Mouse (Mus musculus) limb, embryonic 15.5 days (tissue): Measurements from ENCODE around the gene Dnttip1. TPM values are rescaled to one million over a fixed set of nuclear protein-coding genes. Genes with fewer than 3 reads are reported as not detected.
A peak's percentile ranks its signal among the peaks of the same experiment; 100 is the strongest.

Experiments
- ATAC-seq: fragments of 200-750 bp; cut with Nextera tagmentation; 2 replicates; pipeline ENCODE4 v1.8.0; 2017; ENCODE audit warnings: low read depth, moderate TSS enrichment; ENCODE audit not compliant: insufficient number of reproducible peaks, low FRiP score, low TSS enrichment
- H3K27ac ChIP-seq: fragments of 300-500 bp; sonication (generic); 2 replicates; pipeline ENCODE4 v1.5.1; 2015; ENCODE audit warnings: moderate library complexity, mild to moderate bottlenecking, inconsistent platforms
- H3K27me3 ChIP-seq: fragments of 300-500 bp; sonication (generic); 2 replicates; pipeline ENCODE4 v1.6.1; 2015; ENCODE audit warnings: inconsistent platforms
- H3K36me3 ChIP-seq: fragments of 300-500 bp; sonication (generic); 2 replicates; pipeline ENCODE4 v1.6.1; 2015; ENCODE audit warnings: inconsistent platforms
- H3K4me1 ChIP-seq: fragments of 300-500 bp; sonication (generic); 2 replicates; pipeline ENCODE4 v1.6.1; 2015; ENCODE audit warnings: inconsistent platforms
- H3K4me2 ChIP-seq: fragments of 300-500 bp; sonication (generic); 2 replicates; pipeline ENCODE4 v1.6.1; 2015; ENCODE audit warnings: mild to moderate bottlenecking, inconsistent platforms
- H3K4me3 ChIP-seq: fragments of 300-500 bp; sonication (generic); 2 replicates; pipeline ENCODE4 v1.5.1; 2015; ENCODE audit warnings: mild to moderate bottlenecking, inconsistent platforms
- H3K9ac ChIP-seq: fragments of 300-500 bp; sonication (generic); 2 replicates; pipeline ENCODE4 v1.6.1; 2015; ENCODE audit warnings: inconsistent platforms
- H3K9me3 ChIP-seq: fragments of 300-500 bp; sonication (generic); 2 replicates; pipeline ENCODE4 v1.6.1; 2016; ENCODE audit warnings: inconsistent platforms
- WGBS: fragments of 180-500 bp; shearing (Covaris S2); methylation state at CpG from one replicate; pipeline ENCODE4 v1.1.7; 2015; 5-methylcytosine and 5-hydroxymethylcytosine counted together
- polyA plus RNA-seq: library from polyadenylated mRNA; unstranded; fragments of >200 nt; fragmentation: Nextera tagmentation; extraction: Ambion mirVana; gene quantifications from 2 replicates; pipeline ENCODE4 v1.2.1, GENCODE M21; 2015

The Dnttip1 gene
- polyA plus RNA-seq, 1 experiment from 2014 or later: 61.0 TPM

GRCm38 (mm10) chr2:164817206-164817605 lies 71.4 kb downstream of the Dnttip1 start:
- H3K9ac ChIP-seq: no peak overlapping the region
- H3K4me3 ChIP-seq: no peak overlapping the region
- H3K4me2 ChIP-seq: no peak overlapping the region
- H3K36me3 ChIP-seq: peaks cover 18% of the 10 kb centered on the region
- H3K27me3 ChIP-seq: no peaks in the 10 kb centered on the region
- no peak overlapping the region for H3K27ac ChIP-seq
- no peaks in the 10 kb centered on the region for H3K9me3 ChIP-seq
- 0 out of 2 replicates have a peak, but pooled peaks cover 3% of the 10 kb centered on the region for H3K4me1 ChIP-seq
- 74% methylated on average over 6 of the region's 6 CpGs for WGBS
- no peak for ATAC-seq

DNA sequence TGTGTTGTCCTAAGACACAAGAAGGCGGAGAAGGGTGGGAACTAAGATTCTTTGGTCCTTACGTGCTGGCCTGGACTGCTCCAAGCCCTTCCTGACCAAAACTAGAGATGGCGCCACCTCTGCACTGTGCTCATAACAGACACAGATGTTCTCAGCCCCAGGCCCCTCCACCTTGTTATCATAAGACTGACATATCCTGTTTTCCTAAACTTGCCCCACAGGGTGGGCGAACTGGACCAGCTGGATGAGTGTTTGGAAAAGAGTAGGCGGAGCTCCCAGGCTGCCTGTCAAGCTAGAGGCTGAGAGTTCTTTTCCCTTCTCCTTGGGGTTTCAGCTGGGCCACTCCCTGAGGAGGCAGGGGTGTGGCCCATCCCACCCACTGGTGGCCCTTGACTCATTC lies 71.9 kb downstream of the Dnttip1 start:
- Histone ChIP-seq H3K4me1 (0 out of 2 replicates have a peak, but pooled peaks cover 6% of the 10 kb centered on the region), H3K4me3 (no peak overlapping the region), H3K27ac (no peak overlapping the region), H3K9ac (no peak overlapping the region), H3K9me3 (no peaks in the 10 kb centered on the region), H3K4me2 (no peak overlapping the region), H3K27me3 (no peaks in the 10 kb centered on the region), H3K36me3 (peaks cover 18% of the 10 kb centered on the region)
- ATAC-seq: 0 out of 2 replicates have a peak, but pooled peaks have one; percentile 27
- 71% methylated on average over 5 of the region's 5 CpGs for WGBS

Other genes with a start within 250 kb of the Dnttip1 start
- 65.0 and 67.5 TPM in 2 replicates for gene Pigt, start 248.5 kb upstream of the Dnttip1 start, polyA plus RNA-seq
- gene Wfdc2, start 183.6 kb upstream of the Dnttip1 start, polyA plus RNA-seq: 18.3 and 31.2 TPM in 2 replicates
- gene Spint3, start 172.5 kb upstream of the Dnttip1 start, polyA plus RNA-seq: not detected in 2 replicates
- 0.19 TPM in 1 of 2 replicates, not detected in the other for gene Wfdc6a, start 160.5 kb upstream of the Dnttip1 start, polyA plus RNA-seq
- not detected in 2 replicates for gene Eppin, start 152.4 kb upstream of the Dnttip1 start, polyA plus RNA-seq
- not detected in 2 replicates for gene Wfdc6b, start 132.5 kb upstream of the Dnttip1 start, polyA plus RNA-seq
- not detected in 2 replicates for gene Wfdc8, start 132.4 kb upstream of the Dnttip1 start, polyA plus RNA-seq
- not detected in 2 replicates for gene Wfdc16, start 107.2 kb upstream of the Dnttip1 start, polyA plus RNA-seq
- not detected in 2 replicates for gene Wfdc10, start 89.9 kb upstream of the Dnttip1 start, polyA plus RNA-seq
- not detected in 2 replicates for gene Wfdc9, start 89.4 kb upstream of the Dnttip1 start, polyA plus RNA-seq
- gene Wfdc11, start 71.9 kb upstream of the Dnttip1 start, polyA plus RNA-seq: not detected in 2 replicates
- 0.18 TPM in 1 of 2 replicates, not detected in the other for gene Wfdc13, start 60.9 kb upstream of the Dnttip1 start, polyA plus RNA-seq
- gene Spint4, start 47.5 kb upstream of the Dnttip1 start, polyA plus RNA-seq: not detected in 2 replicates
- gene Spint5, start 30.7 kb upstream of the Dnttip1 start, polyA plus RNA-seq: not detected in 2 replicates
- 0.41 and 0.50 TPM in 2 replicates for gene Wfdc3, start 52 bp upstream of the Dnttip1 start, polyA plus RNA-seq
- 293 and 311 TPM in 2 replicates for gene Ube2c, start 23.9 kb downstream of the Dnttip1 start, polyA plus RNA-seq
- gene Tnnc2, start 34.0 kb downstream of the Dnttip1 start, polyA plus RNA-seq: 350 and 1,119 TPM in 2 replicates
- 33.8 and 40.5 TPM in 2 replicates for gene Snx21, start 39.8 kb downstream of the Dnttip1 start, polyA plus RNA-seq
- gene Acot8, start 58.9 kb downstream of the Dnttip1 start, polyA plus RNA-seq: 16.8 and 20.7 TPM in 2 replicates
- gene Zswim3, start 59.1 kb downstream of the Dnttip1 start, polyA plus RNA-seq: 7.5 and 7.9 TPM in 2 replicates
- 19.4 and 20.1 TPM in 2 replicates for gene Zswim1, start 76.7 kb downstream of the Dnttip1 start, polyA plus RNA-seq
- not detected in 2 replicates for gene Spata25, start 82.6 kb downstream of the Dnttip1 start, polyA plus RNA-seq
- 178 and 187 TPM in 2 replicates for gene Ctsa, start 86.9 kb downstream of the Dnttip1 start, polyA plus RNA-seq
- 5.8 and 9.3 TPM in 2 replicates for gene Neurl2, start 87.5 kb downstream of the Dnttip1 start, polyA plus RNA-seq
- 57.1 and 61.8 TPM in 2 replicates for gene Pltp, start 111.7 kb downstream of the Dnttip1 start, polyA plus RNA-seq
- gene Pcif1, start 133.3 kb downstream of the Dnttip1 start, polyA plus RNA-seq: 62.9 and 67.5 TPM in 2 replicates
- 13.2 and 13.9 TPM in 2 replicates for gene Zfp335, start 165.8 kb downstream of the Dnttip1 start, polyA plus RNA-seq
- 22.2 and 52.4 TPM in 2 replicates for gene Mmp9, start 194.8 kb downstream of the Dnttip1 start, polyA plus RNA-seq
- 0.51 and 0.97 TPM in 2 replicates for gene Slc12a5, start 214.8 kb downstream of the Dnttip1 start, polyA plus RNA-seq